Mouse (Mus musculus) cerebellum, adult 2 months (tissue): ENCODE results near the gene Tmed9. TPM values are rescaled to one million over a fixed set of nuclear protein-coding genes. Genes with fewer than 3 reads are reported as not detected.
"Not testable (repeated sequence)": the region's sequence is repeated elsewhere in the genome, so short reads cannot be mapped to it uniquely, and the experiment has no call there.

Experiments
- DNase-seq, 2 experiments: peaks; one replicate each; pipeline ENCODE4 v3.0.0; 2021
- H3K27ac ChIP-seq: fragments of 200-500 bp; 2 replicates; pipeline ENCODE4 v1.5.1; 2012; ENCODE audit warnings: low read length, control low read depth, inconsistent platforms; ENCODE audit not compliant: insufficient read depth
- H3K27me3 ChIP-seq: fragments of 200-500 bp; 2 replicates; pipeline ENCODE4 v1.6.1; 2012; ENCODE audit warnings: inconsistent platforms, mild to moderate bottlenecking, low read length, moderate library complexity; ENCODE audit not compliant: control insufficient read depth, insufficient read depth
- H3K4me1 ChIP-seq: fragments of 200-500 bp; 2 replicates; pipeline ENCODE4 v1.6.1; 2011; ENCODE audit warnings: low read length; ENCODE audit not compliant: control insufficient read depth, insufficient read depth
- H3K4me3 ChIP-seq: fragments of 200-500 bp; replicated peaks from 2 replicates; pipeline ENCODE3; 2011; ENCODE audit warnings: mild to moderate bottlenecking, low read depth, low read length, control low read depth; ENCODE audit not compliant: insufficient read depth
- CTCF ChIP-seq: fragments of 200-500 bp; IDR thresholded peaks from 2 replicates; pipeline ENCODE4 v1.5.1; 2011; ENCODE audit warnings: low read depth, mild to moderate bottlenecking, control low read depth, low read length, moderate library complexity, borderline replicate concordance; ENCODE audit not compliant: insufficient read depth
- POLR2A ChIP-seq: fragments of 200-500 bp; IDR thresholded peaks from 2 replicates; pipeline ENCODE4 v1.6.1; 2011; ENCODE audit warnings: low read length, control low read depth, borderline replicate concordance; ENCODE audit not compliant: insufficient read depth
- WGBS: fragments of 180-500 bp; shearing (Covaris S2); methylation state at CpG from one replicate; pipeline ENCODE4 v1.1.7; 2018; 5-methylcytosine and 5-hydroxymethylcytosine counted together
- polyA plus RNA-seq: library from polyadenylated mRNA; depleted of rRNA; stranded (reverse); fragments of >200 nt; gene quantifications from 2 replicates; pipeline ENCODE4 v1.2.3, GENCODE M21; 2012

Gene Tmed9
- polyA plus RNA-seq, 1 experiment: 113 TPM

DNA sequence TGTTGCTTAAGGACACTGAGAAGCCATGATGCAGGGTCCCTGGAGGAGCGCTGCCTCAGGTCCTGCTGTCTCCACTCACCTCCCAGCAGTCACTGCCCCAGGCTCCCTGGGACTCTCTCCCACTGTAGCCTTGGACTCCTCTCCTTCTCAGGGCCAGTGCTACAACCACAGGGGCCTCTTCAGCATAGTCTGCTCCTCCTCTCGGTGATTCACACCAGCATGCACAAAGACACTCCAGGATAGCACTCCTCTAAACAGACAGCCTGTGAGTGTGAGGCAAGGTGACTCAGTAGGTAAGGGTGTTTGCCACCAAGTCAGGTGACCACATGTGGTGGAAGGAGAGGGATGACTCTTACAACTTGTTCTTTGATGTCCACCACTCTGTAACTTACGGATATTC lies 31.1 kb downstream of the Tmed9 start:
- DNase-seq: no peak
- no peaks in the 10 kb centered on the region; the same call in 1 of the 2 replicates for H3K4me1 ChIP-seq
- H3K27ac ChIP-seq: no peak overlapping the region
- TF ChIP-seq POLR2A: no peak
- no peak for TF ChIP-seq CTCF
- no peaks in the 10 kb centered on the region for H3K27me3 ChIP-seq
- H3K4me3 ChIP-seq: no peak overlapping the region
- 86% methylated on average over 3 of the region's 3 CpGs for WGBS

DNA sequence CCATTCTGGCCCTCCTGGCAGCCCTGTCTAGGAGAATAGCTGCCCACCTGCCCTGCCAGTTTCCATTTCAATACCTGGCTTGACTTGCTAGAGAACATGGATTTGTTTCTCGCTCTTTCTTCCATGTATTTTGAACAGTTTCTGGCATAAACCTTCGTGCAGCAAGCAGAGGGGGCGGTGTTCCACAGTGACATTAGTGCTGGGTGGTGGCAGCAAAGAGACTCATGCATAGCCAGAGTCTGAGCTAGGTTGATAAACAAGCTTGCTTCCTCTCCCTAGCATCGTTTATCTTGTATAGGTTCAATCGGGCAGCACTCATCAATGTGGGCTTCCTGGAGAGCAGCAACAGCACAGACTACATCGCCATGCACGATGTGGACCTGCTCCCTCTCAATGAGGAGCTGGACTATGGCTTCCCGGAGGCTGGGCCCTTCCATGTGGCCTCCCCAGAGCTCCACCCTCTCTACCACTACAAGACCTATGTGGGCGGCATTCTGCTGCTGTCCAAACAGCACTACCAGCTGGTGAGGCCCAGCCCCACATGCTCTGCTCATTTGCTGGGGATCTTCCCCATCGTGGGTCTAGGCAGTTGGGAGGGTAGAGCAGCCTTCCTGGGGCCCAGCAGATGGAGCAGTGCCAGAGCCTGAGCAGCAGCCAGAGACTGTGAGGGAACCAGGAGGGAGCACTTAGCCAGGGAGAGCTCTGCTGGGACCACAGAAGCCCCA lies 33.5 kb downstream of the Tmed9 start:
- Histone ChIP-seq H3K27ac (no peak overlapping the region), H3K27me3 (no peaks in the 10 kb centered on the region), H3K4me3 (no peak overlapping the region), H3K4me1 (no peaks in the 10 kb centered on the region)
- WGBS: 62% methylated on average over 10 of the region's 10 CpGs
- DNase-seq: no peak
- no peak for TF ChIP-seq POLR2A
- TF ChIP-seq CTCF: no peak

DNA sequence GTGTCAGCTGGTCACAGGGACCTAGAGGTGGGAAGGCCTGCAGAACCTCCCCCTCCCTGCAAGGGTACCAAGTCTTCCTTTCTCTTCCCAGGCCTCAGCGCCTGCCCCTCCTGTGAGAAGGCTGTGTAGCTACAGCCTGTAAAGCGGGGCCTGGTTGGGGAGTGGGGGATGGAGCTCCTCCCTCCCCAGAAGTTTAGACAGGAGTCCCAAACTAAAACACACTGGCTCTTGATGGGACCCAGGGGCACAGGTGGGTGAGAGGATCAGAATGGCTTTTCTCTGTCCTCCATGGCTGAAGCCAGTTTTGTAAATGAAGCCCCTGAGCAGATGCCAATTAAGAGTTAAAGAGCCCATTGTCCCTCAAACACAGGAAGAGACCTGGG lies 34.1 kb downstream of the Tmed9 start:
- no peaks in the 10 kb centered on the region for H3K27me3 ChIP-seq
- H3K4me1 ChIP-seq: no peaks in the 10 kb centered on the region
- no peak for TF ChIP-seq POLR2A
- TF ChIP-seq CTCF: no peak
- H3K4me3 ChIP-seq: no peak overlapping the region
- WGBS: 94% methylated on average over 2 of the region's 2 CpGs
- no peak for DNase-seq
- H3K27ac ChIP-seq: no peak overlapping the region

GRCm38 (mm10) chr13:55611996-55612395 lies 38.5 kb downstream of the Tmed9 start:
- no peaks in the 10 kb centered on the region for H3K27me3 ChIP-seq
- no peak for DNase-seq
- WGBS: 77% methylated on average over 7 of the region's 7 CpGs
- H3K4me3 ChIP-seq: no peak overlapping the region
- TF ChIP-seq CTCF (no peak), POLR2A (no peak)
- H3K27ac ChIP-seq: no peak overlapping the region
- H3K4me1 ChIP-seq: no peaks in the 10 kb centered on the region

- no peak overlapping the region for H3K27ac ChIP-seq
- no peak overlapping the region for H3K4me3 ChIP-seq
- H3K4me1 ChIP-seq: no peaks in the 10 kb centered on the region
- DNase-seq: no peak
- no peaks in the 10 kb centered on the region for H3K27me3 ChIP-seq
- no peak for TF ChIP-seq POLR2A
- TF ChIP-seq CTCF: no peak
- WGBS: 44% methylated on average over 5 of the region's 5 CpGs
Measured at GRCm38 (mm10) chr13:55613471-55613870, 39.9 kb downstream of the Tmed9 start.

- WGBS: 94% methylated on average over 4 of the region's 4 CpGs
- no peak for TF ChIP-seq CTCF
- DNase-seq: no peak
- Histone ChIP-seq H3K4me1 (no peaks in the 10 kb centered on the region), H3K27me3 (no peaks in the 10 kb centered on the region), H3K4me3 (no peak overlapping the region), H3K27ac (no peak overlapping the region)
Measured at GRCm38 (mm10) chr13:55619328-55619727, 45.8 kb downstream of the Tmed9 start.

GRCm38 (mm10) chr13:55620275-55620674 lies 46.7 kb downstream of the Tmed9 start:
- Histone ChIP-seq H3K4me1 (no peaks in the 10 kb centered on the region), H3K27me3 (no peaks in the 10 kb centered on the region), H3K27ac (no peak overlapping the region), H3K4me3 (no peak overlapping the region)
- 82% methylated on average over 2 of the region's 2 CpGs for WGBS
- TF ChIP-seq CTCF (no peak), POLR2A (no peak)
- no peak for DNase-seq

- H3K4me1 ChIP-seq, H3K27me3 ChIP-seq, H3K27ac ChIP-seq: not testable (repeated sequence)
- peak overlapping the region; percentile 94 for H3K4me3 ChIP-seq
- DNase-seq: peak; percentile 15 to 31
- WGBS: 19% methylated on average over 20 of the region's 20 CpGs
Measured at GRCm38 (mm10) chr13:55622156-55622648, 48.7 kb downstream of the Tmed9 start.
